Mouse (Mus musculus) liver (tissue): ENCODE results near the gene Dennd6a.
"Not testable (repeated sequence)": the region's sequence is repeated elsewhere in the genome, so short reads cannot be mapped to it uniquely, and the experiment has no call there.

Experiments used
- DNase-seq: peaks from one replicate; pipeline ENCODE4 v3.0.0-alpha.2; 2020; ENCODE audit warnings: mixed read lengths

Gene Dennd6a

DNA sequence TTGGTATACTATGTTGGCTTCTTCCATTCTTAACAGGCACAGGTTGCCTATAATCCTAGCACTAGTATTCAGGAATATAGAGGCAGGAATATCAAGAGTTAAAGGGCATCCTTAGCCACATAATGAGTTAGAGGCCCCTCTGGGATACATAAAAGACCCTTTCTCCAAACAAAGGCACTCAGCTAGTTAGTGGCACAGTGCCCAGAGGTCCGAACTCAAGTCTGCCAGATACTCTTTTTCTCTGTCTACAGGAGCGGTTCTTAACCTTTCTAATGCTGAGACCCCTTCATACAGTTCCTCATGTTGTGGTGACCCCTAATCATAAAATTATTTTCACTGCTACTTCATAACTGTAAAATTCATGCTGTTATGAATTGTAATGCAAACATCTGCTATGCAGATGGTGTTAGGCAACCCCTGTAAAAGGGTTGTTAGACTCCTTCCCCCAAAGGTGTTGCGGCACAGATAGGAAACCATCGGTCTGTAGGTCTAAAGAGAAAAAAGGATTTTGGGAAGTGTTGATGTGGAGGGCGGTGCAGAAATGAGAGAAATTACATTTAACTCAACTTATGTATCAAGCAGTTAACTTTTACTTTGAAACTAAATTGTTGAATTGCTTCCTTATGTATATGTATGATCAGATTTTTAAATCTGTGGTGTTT, 72.5 kb downstream of the Dennd6a start:
- no peak for DNase-seq

DNA sequence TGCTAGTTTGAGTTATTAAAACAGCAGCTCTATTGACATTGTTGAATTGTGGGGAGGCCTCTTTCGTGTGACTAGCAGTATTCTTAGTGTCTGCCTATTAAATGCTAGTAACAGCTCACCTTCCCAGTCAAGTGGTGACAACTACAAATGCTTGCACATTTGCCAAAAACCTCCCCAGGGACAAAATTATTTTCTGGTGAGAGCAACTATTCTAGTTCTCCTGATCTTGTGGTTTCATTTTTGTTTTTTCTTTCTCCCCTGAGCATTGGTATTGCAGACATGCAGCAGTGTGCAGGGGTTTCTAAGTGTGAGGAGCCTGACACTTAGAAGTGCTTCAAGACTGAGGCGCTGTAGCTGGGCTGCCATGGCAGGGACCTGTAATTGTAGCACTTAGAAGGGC, 74.2 kb downstream of the Dennd6a start:
- DNase-seq, result no peak

DNA sequence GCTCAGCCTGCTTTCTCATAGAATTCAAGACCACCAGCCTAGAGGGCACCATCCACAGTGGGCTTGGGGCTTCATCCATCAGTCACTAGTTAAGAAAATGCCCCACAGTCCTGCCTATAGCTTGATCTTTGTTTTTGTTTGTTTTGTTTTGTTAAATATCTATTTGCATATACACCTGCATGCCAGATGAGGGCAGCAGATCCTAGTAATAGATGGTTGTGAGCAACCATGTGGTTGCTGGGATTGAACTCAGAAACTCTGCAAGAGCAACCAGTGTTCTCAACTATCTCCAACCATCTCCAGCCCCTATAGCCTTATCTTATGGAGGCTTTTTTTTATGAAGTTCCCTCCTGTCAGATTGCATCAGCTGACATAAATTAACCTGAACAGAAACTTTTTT, 78.2 kb downstream of the Dennd6a start:
- DNase-seq, result peak; percentile 14

GRCm38 (mm10) chr14:26658178-26658577, 84.5 kb downstream of the Dennd6a start:
- DNase-seq, result no peak

- DNase-seq, result no peak
Measured at GRCm38 (mm10) chr14:26660233-26660632, 86.6 kb downstream of the Dennd6a start.

DNA sequence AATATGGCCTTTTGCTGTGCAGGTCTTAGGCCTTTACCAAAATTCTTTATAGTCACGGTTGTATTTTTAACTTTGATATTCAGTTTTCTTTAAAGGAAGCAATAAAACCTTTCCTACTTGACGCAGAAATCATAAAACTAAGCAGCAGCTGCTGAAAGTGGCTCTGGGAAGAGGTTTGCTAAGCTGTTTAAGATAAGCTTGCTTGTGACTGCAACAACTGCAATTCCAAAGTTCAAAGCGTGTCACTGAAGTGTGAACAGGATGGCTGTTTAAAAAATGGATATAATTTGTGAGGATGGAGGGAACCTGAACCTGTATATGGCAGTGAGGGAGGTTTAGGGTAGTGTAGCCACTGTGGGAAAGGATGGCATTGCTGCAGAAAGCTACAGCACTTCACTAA, 88.4 kb downstream of the Dennd6a start:
- no peak for DNase-seq

DNA sequence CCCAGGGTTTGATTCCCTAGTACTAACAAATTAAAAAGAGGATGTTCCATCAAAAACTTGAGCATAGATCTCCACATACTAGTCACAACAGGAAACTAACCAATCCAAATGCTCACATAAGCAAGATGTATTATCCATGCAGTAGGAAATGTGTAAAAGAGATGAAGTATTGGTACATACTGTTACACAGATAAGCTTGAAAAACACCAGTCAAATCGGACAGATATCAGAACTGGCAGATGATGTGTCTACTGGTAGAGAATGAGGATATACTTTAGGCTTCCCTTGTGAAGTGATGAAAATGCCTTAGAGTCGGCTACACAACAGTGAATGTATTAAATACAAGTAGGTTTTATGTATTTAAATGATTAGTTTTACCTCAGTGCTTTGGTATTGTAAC, 88.8 kb downstream of the Dennd6a start:
- DNase-seq, result no peak

DNA sequence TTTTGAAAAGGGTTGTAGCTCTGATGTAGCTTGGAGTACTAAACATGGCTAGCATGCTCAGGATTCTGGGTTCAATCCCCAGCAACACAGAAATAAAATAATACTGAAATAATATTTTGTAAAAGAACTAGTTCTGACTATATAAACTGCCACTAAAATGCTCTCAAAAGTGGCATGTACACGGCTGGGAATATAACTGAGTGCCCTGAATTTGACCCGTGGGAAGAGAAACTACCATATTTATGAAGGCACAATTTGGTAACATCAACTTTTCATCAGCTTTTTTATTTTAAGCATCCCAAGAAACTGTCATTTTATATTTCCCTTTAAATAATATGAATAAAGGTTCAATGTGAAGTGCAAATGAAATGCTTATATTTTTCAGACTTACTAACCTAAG, 90.2 kb downstream of the Dennd6a start:
- DNase-seq, result no peak

DNA sequence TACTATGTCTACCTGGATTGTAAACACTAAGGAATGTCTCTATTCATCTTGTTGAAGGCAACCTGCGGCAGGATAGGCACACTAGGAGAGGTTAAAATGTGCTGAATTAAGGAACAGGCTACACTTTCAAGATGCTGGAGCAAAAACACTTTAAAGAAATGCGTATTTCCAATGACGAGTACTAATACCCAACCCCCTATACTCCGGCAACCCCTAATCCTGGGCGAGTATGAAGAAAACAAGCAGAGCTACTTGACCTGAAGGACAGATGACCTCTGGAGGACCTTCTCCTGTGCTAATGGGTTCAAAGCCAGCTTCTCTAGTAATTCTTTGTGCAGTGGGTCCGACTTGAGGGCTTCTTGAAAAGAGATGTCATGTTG, 94.3 kb downstream of the Dennd6a start:
- no peak for DNase-seq

- peak; percentile 69 for DNase-seq
Measured at GRCm38 (mm10) chr14:26668371-26669291, 95.0 kb downstream of the Dennd6a start.

- peak; percentile 86 for DNase-seq
Measured at GRCm38 (mm10) chr14:26669292-26670073, 95.8 kb downstream of the Dennd6a start, which contains the start of gene Pde12. TSS of gene Pde12 (minus strand) at chr14:26669883.

- DNase-seq, result no peak
Measured at GRCm38 (mm10) chr14:26670964-26671363, 97.3 kb downstream of the Dennd6a start.

DNA sequence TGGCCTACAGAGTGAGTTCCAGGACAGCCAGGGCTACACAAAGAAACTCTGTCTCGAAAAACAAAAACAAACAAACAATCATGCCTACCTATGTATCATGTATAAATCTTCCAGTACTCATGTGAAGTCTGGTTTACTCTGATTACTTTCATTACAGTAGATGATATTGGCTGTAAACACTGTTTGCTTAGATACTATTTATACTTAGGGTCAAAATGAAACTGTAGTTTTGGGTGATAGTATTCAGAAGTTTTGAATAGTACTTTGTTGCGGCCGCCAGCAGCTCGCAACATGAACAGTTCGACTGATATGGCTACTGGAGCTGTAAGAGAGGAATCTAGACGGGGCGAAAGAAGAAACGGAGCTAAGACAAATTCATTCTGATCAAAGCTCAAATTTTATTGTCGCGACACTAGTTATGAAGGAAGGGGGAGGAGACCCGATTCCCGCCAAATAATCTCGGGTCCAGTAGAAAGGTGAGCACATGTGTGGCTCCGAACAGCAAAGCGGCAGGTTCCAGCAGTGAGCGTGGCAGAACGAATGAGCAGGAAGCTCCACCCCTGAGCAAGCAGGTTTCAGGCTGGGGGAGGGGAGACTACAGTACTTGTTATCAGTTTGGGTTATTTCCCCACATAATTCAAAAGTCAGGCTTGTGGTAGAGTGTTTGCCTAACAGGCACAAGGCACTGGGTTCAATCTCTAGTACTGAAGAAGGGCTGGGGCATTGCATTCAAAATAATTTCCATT, 98.4 kb downstream of the Dennd6a start:
- peak; percentile 43 for DNase-seq

DNA sequence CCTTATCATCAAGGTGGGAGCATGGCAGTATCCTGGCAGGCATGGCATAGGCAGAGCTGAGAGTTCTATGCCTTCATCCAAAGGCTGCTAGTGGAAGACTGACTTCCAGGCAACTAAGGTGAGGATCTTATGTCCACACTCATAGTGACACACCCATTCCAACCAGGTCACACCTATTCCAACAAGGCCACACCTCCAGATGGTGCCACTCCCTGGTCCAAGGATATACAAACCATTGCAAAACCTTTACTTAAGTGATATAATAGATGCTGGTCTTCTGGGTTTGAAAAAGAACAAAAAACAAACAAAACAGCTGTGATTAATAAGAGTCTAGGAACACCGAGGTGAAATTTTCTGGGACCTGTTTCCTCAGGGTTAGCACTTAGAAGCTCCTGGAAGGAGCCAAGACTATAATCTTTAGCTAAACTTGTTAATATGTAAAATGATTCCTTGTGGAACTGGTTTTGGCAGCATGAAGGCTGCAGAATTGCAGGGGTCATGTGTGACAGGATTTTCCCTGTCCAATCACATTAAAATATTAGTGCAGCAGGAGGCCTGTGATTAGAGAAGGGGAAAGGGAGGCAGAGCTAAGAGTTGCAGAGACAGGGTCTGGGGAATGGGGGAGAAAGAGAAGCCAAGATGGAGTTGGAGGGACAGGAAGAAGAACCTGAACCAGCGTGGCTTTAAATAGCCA, 101.0 kb downstream of the Dennd6a start:
- DNase-seq, result not testable (repeated sequence)

DNA sequence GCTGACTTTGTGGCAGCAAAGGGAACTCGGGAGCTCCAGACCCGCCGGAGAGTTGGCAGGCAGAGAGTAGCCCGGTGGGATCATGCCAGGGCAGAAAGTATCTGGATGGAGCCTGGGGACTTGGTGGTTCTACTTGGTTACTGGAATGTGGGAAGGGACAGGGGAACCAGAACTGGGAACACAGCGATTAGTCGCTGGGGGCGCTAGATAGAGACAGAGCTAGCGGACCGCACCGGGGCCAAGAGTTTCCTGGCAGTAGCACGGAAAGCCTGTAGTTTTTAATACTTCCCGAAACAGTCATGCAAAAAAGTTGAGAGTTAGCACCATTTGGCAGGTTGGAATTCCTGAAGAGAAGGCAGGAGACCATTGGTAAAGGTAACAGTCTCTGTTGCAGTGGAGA, 101.7 kb downstream of the Dennd6a start:
- peak; percentile 71 for DNase-seq

- DNase-seq, result peak; percentile 61
Measured at GRCm38 (mm10) chr14:26675791-26676190, 102.1 kb downstream of the Dennd6a start.
